Mouse (Mus musculus) left cerebral cortex, adult 8-10 months (tissue): Measurements from ENCODE around the gene Erp29. TPM values are rescaled to one million over a fixed set of nuclear protein-coding genes. Genes with fewer than 3 reads are reported as not detected.

ENCODE experiments used
- DNase-seq, 2 experiments: peaks; one replicate each; pipeline ENCODE4 v3.0.0; 2022; ENCODE audit warnings: low spot score in 2 of 2
- total RNA-seq, 4 experiments: library from RNA; stranded (reverse); gene quantifications; 2 replicates each; pipeline ENCODE4 v1.2.4; 2022

Erp29 gene
- total RNA-seq, 4 experiments from 2014 or later, result 116 to 148 (median 130) TPM

DNA sequence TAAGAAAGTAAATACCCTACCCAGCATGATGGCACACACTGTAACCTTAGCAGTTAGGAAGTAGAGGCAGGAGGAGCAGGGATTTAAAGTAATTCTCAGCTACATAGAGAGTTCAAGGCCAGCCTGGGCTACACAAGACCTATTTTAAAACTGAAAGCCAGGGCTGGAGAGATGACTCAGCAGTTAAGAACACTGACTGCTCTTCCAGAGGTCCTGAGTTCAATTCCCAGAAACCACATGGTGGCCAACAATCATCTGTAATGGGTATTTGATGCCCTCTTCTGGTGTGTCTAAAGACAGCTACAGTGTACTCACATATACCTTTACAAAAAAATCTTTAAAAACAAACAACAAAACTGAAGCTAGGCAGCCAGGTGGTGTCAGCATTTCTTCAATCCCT, 62.6 kb downstream of the Erp29 start:
- DNase-seq, result no peak

DNA sequence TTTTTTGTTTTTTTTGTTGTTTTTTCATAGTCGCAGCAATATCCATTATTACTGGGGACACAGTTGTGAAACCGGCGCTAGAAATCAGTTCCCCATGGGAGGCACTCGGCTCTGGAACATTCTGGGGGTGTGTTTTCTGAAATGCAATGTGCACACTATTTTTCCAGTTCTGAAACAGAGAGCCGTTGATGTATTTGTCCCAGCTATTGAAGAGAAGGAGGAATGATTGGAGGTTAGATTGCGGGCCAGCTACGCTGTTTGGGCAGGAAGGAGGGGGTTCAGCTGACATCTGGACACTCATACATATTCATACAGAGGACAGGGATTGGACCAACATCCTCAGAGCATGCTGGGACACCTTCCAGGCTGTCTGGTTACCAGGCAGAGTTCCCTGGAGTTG, 63.2 kb downstream of the Erp29 start:
- no peak for DNase-seq

DNA sequence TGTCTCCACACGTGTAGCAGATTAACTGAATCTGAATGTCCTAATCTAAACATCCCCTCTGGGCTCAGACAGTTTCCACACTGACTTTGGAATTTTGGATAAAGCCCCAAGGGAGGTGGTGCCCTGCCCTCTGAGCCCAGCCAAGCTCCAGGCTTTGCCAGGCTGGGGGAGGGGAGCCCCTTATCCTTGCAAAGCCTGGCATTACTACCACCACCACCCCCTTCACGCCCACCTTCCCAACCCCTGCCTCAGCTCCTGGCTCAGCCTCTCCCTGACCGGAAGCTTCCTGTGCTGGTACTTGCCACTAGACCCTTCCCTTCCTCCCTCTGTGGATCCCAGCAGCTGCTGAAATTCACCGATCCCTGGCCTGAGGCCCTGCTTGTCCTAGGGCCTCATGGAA, 65.2 kb downstream of the Erp29 start:
- no peak for DNase-seq

DNA sequence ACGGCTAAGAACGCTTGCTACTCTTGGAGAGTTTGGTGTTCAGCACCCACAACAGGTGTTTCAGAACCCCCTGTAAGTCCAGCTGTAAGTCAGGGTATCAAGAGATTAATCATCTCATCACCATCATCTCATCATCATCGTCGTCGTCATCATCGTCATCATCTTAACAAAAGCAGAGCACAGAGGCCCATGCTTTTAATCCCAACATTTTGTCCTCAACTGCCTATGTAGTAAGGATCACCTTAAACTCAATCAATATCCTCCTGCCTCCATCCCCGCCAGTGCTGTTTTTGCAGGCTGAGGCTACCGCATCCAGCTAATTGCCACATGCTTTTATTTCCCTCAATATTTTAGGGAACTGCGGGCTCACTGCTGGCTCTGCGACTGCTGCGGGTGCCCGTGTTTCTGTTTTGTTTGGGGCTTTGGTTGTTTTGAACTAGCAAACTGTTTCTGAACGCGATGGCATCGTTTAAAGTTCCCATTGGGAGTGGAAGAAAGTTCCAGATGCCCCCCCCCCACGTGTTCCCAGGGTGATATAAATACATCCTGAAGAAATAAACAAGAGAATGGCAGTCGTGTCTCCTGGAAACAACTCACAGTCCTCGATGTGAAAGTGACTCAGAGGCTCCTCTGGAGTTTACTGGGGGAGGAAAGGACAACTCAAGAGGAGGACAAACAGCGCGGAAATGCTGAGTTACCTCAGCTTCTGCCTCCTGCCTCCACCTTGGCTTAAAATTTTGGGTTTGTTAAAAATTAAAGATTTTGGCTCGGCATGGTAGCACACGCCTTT, 66.0 kb downstream of the Erp29 start:
- peak in 1 of 2 experiments; percentile 72 for DNase-seq

DNA sequence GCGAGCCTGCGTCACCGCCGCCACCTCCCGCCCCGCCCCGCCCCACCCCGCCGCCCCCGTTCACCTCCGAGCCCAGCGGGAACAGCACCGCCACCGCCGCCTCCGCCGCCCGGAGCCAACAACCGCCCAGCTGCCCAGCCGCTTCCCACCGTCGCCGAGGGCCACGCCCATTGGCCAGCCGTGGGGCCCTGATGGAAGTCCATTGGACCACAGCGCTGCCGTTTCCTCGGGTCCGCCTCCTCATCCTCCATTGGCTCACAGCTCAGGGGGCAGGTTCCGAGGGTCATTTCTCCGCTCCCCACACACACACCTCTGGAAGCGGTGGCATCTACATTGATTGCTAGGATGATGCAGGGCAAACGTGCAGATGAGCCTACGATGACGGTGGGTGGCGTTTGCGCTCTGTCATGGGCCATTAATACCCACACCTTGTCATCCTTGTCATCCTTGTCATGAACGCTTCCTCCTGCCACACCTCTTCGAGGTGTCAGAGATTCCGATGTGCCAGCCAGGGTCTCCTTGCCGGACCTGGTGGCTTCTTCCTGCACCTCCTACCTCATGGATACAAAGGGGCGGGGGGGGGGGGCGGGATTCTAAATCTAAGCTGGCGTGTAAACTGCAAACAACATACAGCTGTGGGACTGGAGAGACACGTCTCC, 66.7 kb downstream of the Erp29 start, which contains the start of gene Trafd1:
Gene Trafd1 (minus strand): TSS at position 172 of the 659 bp plus-strand sequence.
- peak; percentile 78 to 94 for DNase-seq

DNA sequence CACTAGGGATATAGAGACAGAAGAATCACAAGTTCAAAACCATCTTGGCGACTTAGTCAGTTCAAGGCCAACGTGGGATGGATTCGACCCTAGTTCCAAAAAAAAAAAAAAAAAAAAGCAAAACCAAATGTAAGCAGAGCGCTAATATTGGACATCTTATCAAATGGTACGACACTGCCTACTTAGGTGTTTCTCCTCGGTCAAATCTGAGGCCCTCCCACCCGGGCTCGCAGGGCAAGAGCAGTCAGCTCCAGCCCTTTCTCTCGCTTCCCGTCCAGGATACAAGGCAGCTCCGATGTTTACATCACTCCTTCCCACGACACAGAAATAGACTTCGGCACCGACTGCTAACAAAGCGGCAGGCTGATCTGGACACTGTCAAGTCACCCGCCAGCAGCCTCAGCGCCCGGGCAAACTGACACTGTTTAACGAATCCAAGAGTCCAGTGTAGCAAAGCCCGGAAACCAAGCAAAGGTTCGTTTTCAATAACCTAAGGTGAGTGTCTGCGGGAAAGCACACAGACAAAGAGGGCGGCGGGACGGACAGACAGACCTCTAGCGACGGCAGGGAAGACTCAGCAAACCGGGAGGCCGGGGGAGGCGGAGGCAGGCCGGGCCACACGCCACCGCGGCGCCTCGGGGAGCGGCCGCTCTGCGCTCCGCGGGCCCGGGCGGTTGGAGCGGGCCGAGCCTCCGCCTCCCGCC, 67.4 kb downstream of the Erp29 start:
- peak in 1 of 2 experiments; percentile 56 for DNase-seq

DNA sequence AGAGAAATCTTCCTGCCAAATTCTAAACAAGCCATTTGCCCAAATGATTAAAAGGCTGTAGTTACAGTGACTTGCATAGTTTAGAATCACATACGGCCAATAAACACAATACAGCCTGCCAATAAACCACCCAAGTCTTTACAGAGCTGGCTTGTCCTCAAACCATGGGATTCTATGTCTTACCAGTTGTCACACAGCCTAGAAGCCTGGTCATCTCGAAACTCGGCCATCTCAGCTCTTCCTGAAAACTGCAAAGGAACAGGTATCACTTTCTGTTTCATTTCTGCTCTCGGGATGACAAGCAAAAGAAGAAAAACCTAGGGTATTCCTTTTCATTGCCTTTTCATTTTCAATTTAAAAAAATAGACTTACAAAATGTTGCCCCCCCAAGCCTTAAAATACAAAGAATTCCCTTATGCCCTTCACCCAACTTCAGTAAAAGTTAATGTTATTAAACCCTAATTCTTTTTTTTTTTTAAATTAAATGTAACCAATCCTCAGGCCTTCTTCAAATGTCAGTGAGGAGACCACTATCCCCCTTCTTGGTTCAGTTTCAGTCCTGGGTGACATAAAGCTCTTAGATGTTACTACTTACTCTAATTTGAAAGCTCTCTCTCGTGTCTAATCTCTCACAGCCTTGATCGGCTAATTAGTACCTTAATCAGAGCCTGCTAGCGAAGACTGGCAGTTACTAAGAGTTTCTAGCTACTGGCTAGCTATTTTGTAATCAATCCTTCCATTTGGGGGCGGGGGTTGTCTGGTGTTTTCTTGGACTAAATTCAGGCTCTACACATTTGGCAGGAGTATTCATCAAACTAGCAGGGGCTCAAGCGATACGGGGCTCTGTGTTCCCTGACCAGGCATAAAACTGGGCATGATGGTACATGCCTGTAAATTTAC, 68.2 kb downstream of the Erp29 start:
- no peak for DNase-seq

DNA sequence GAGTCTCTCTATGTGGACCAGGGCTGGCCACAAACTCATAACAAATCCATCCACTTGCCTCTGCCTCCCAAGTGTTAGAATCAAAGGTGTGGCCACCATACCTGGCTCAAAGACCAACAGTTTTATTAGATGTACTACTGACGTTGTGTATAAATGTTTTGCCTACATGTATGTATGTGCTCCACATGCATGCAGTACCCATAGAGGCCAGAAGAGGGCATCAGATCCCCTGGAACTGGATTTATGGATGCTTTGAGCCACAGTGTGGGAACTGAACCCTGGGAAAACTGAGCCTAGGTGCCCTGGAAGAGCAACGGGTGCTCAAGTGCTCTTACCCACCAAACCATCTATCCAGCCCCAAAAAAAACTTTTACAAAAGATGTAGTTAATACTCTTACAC, 71.6 kb downstream of the Erp29 start:
- DNase-seq, result no peak

DNA sequence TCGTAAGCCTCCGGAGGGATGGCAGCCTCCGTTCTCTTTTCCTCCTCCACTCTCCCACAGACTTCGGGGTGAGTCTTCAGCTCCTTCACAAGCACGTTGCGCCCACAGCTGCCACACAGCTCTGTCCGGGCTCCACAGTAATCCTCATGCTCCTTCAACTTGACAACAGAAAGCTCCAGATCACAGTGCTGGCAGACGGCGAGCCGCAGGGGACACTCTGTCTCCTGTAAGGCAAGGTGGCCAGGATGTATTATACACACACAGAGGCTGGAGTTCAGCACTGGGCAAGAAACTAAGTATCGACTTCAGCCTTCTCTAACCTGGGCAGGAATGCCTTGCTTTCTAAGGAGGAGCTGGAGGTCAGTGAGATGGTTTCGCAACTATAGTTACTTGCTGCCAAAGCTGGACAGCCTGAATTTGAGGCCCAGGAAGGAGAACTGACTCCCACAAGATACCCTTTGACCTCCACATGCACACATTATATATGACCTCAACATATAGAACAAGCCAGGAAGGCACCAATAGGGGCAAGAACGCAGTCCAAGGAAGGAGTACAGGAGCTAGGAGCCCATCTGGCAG, 73.5 kb downstream of the Erp29 start:
- no peak for DNase-seq

Other genes starting within 250 kb of the Erp29 start
- gene Rpl6, start 248.0 kb downstream of the Erp29 start, total RNA-seq, result 100 to 1,000 TPM; 495 to 632 (median 565) TPM
- 100 to 1,000 TPM; 142 to 182 (median 164) TPM for gene Hectd4, start 232.3 kb downstream of the Erp29 start, total RNA-seq
- gene Trafd1, start 66.9 kb downstream of the Erp29 start, total RNA-seq, result 10 to 100 TPM; 72.9 to 87.1 (median 73.8) TPM
- gene Naa25, start 54.6 kb downstream of the Erp29 start, total RNA-seq, result 10 to 100 TPM; 34.7 to 41.3 (median 36.6) TPM
- 10 to 100 TPM in 1 of 4 experiments, 1 to 10 TPM in 3; 6.6 to 10.1 (median 7.8) TPM for gene Tmem116, start 613 bp downstream of the Erp29 start, total RNA-seq
- gene Adam1b, start 50.9 kb upstream of the Erp29 start, total RNA-seq, result not detected
- gene Adam1a, start 93.0 kb upstream of the Erp29 start, total RNA-seq, result 10 to 100 TPM in 3 of 4 experiments, 1 to 10 TPM in 1; 8.7 to 12.4 (median 11.5) TPM
- not detected for gene Gm42878, start 93.0 kb upstream of the Erp29 start, total RNA-seq
- 10 to 100 TPM; 66.6 to 79.0 (median 74.5) TPM for gene Mapkapk5, start 93.4 kb upstream of the Erp29 start, total RNA-seq
- gene Aldh2, start 141.3 kb upstream of the Erp29 start, total RNA-seq, result 100 to 1,000 TPM; 131 to 154 (median 140) TPM
- gene Acad12, start 166.4 kb upstream of the Erp29 start, total RNA-seq, result 1 to 10 TPM; 6.4 to 8.2 (median 6.7) TPM
- gene Acad10, start 208.0 kb upstream of the Erp29 start, total RNA-seq, result 1 to 10 TPM; 3.9 to 5.6 (median 4.6) TPM
- 10 to 100 TPM; 58.0 to 65.2 (median 60.9) TPM for gene Brap, start 208.1 kb upstream of the Erp29 start, total RNA-seq